Mouse (Mus musculus) intestine, embryonic 16.5 days (tissue): ENCODE data around the gene Sox5. TPM values are rescaled to one million over a fixed set of nuclear protein-coding genes. Genes with fewer than 3 reads are reported as not detected.

Experiments used
- ATAC-seq: fragments of 200-750 bp; cut with Nextera tagmentation; 2 replicates; pipeline ENCODE4 v1.8.0; 2017; ENCODE audit warnings: moderate TSS enrichment, moderate library complexity
- H3K27ac ChIP-seq: fragments of 300-500 bp; sonication (generic); 2 replicates; pipeline ENCODE4 v1.5.1; 2014; ENCODE audit warnings: mild to moderate bottlenecking, low read length
- H3K27me3 ChIP-seq: fragments of 300-500 bp; sonication (generic); replicated peaks from 2 replicates; pipeline ENCODE4 v1.6.1; 2014; ENCODE audit warnings: low read length, control low read depth, mixed read lengths; ENCODE audit not compliant: control insufficient read depth, insufficient read depth
- H3K36me3 ChIP-seq: fragments of 300-500 bp; sonication (generic); 2 replicates; pipeline ENCODE4 v1.6.1; 2014; ENCODE audit warnings: low read length, control low read depth; ENCODE audit not compliant: control insufficient read depth, insufficient read depth
- H3K4me1 ChIP-seq: fragments of 300-500 bp; sonication (generic); 2 replicates; pipeline ENCODE4 v1.6.1; 2014; ENCODE audit warnings: low read length, control low read depth, mixed read lengths; ENCODE audit not compliant: control insufficient read depth, insufficient read depth
- H3K4me2 ChIP-seq: fragments of 300-500 bp; sonication (generic); 2 replicates; pipeline ENCODE4 v1.6.1; 2014; ENCODE audit warnings: low read depth, low read length, control low read depth
- H3K4me3 ChIP-seq: fragments of 300-500 bp; sonication (generic); 2 replicates; pipeline ENCODE4 v1.5.1; 2014; ENCODE audit warnings: mild to moderate bottlenecking, low read length
- H3K9ac ChIP-seq: fragments of 300-500 bp; sonication (generic); 2 replicates; pipeline ENCODE4 v1.6.1; 2014; ENCODE audit warnings: low read depth, low read length
- H3K9me3 ChIP-seq: fragments of 300-500 bp; sonication (generic); 2 replicates; pipeline ENCODE4 v1.6.1; 2016; ENCODE audit warnings: low read length, control low read depth; ENCODE audit not compliant: control insufficient read depth
- WGBS: fragments of 180-500 bp; shearing (Covaris S2); extraction: QIAGEN DNeasy Blood & Tissue Kit; methylation state at CpG from one replicate; pipeline ENCODE4 v1.1.7; 2014; 5-methylcytosine and 5-hydroxymethylcytosine counted together
- polyA plus RNA-seq: library from polyadenylated mRNA; unstranded; fragments of >200 nt; fragmentation: Nextera tagmentation; extraction: Ambion mirVana; gene quantifications from 2 replicates; pipeline ENCODE4 v1.2.1, GENCODE M21; 2015

The Sox5 gene
- polyA plus RNA-seq, 1 experiment from 2014 or later = 14.3 TPM

DNA sequence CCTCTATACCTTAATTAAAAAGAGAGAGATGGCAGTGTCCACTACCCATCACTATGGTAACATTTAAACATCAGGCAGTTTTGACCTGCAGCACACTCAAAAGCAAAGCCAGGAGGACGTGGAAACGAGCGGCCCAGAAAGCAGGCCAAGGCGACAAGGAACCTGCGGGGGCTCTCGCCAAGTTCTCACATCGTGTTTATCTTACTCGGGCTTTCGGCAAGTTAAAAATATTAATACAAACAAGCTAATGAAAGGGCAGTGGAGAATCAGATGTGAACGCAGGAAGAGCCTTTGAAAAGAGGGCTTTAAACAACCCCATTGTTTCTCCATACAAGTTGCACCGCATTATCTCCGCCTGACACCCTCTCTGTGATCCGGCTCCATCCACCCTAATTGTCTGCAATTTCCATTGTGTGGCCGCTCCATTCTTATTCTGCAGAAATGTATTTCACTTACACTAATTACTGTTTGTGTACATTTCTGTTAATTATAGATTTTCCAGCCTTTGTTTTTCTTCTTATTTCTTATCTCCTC is 444.3 kb downstream of the Sox5 start:
- no peak overlapping the region for H3K4me3 ChIP-seq
- no peaks in the 10 kb centered on the region for H3K27me3 ChIP-seq
- no peak overlapping the region for H3K9ac ChIP-seq
- H3K27ac ChIP-seq = no peak overlapping the region
- no peaks in the 10 kb centered on the region for H3K36me3 ChIP-seq
- 44% methylated on average over 14 of the region's 14 CpGs for WGBS
- no peak overlapping the region for H3K4me2 ChIP-seq
- no peak for ATAC-seq
- H3K9me3 ChIP-seq = peaks cover 5% of the 10 kb centered on the region; the same call in 1 of the 2 replicates
- no peaks in the 10 kb centered on the region for H3K4me1 ChIP-seq

DNA sequence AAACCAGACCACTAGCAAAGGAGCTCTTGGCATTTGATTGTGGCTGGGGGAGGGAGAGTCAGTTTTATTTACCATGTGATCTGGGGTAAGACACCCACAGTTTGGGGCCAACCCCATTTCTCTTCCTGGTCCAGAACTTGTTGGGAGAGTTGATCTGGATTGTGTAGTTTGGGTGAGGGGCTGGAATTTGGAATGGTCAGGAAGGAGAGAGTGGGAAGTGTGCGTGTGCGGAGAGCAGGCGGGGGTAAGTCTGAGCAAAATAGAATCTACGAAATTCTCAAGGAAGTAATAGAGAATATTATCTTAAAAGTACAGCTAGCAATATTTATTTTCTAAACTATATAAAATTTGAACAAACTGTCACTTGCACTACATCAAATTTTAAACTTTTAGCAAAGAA is 445.0 kb downstream of the Sox5 start:
- WGBS = 93% methylated on average over 4 of the region's 4 CpGs
- Histone ChIP-seq H3K4me1 (no peaks in the 10 kb centered on the region), H3K9me3 (peaks cover 5% of the 10 kb centered on the region; the same call in 1 of the 2 replicates), H3K27me3 (no peaks in the 10 kb centered on the region), H3K4me3 (no peak overlapping the region), H3K27ac (no peak overlapping the region), H3K9ac (no peak overlapping the region), H3K36me3 (no peaks in the 10 kb centered on the region), H3K4me2 (no peak overlapping the region)
- ATAC-seq = no peak

DNA sequence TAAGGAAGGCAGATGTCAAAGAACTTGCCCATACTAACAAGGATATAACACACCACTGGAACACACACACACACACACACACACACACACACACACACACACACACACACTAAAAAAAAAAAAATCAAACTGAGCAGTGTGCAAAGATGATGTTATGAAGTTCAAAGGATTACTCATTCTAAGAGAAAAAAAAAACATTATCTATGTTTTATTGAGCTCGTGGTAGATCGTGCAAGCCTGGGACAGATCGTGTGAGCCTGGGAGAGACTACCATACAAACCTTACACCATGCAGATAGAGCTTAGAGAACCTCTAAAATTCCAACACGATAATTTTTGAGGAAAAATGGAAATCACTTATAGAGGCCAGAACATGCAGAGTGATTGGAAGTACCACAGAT is 448.6 kb downstream of the Sox5 start:
- H3K4me1 ChIP-seq = no peaks in the 10 kb centered on the region
- no peak overlapping the region for H3K9ac ChIP-seq
- H3K4me2 ChIP-seq = no peak overlapping the region
- H3K4me3 ChIP-seq = no peak overlapping the region
- H3K36me3 ChIP-seq = no peaks in the 10 kb centered on the region
- ATAC-seq = no peak
- 69% methylated on average over 4 of the region's 4 CpGs for WGBS
- no peaks in the 10 kb centered on the region for H3K9me3 ChIP-seq
- H3K27ac ChIP-seq = no peak overlapping the region
- no peaks in the 10 kb centered on the region for H3K27me3 ChIP-seq

DNA sequence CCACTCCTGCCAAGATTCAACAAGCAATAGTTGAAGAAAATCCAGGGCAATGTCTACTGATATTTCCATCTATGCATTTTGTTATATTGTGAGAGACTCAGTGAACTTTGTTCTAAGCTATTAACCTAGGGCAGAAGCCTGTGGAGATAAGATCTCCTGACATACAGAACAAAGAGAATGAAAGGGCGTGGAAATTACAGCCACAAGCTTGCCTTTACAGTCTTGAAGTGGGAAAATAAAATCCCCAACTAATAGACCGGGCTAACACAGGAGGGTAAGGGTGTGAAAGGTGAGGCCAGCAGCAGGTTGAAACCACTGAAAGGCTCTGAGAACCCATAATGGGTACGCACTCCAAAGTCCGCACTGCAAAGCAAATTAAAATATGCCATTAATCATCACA is 449.8 kb downstream of the Sox5 start:
- WGBS = 59% methylated on average over 4 of the region's 4 CpGs
- no peak overlapping the region for H3K27ac ChIP-seq
- H3K4me3 ChIP-seq = no peak overlapping the region
- H3K9ac ChIP-seq = no peak overlapping the region
- H3K4me2 ChIP-seq = no peak overlapping the region
- H3K9me3 ChIP-seq = no peaks in the 10 kb centered on the region
- H3K27me3 ChIP-seq = no peaks in the 10 kb centered on the region
- no peaks in the 10 kb centered on the region for H3K36me3 ChIP-seq
- no peaks in the 10 kb centered on the region for H3K4me1 ChIP-seq
- peak; percentile 97 for ATAC-seq

DNA sequence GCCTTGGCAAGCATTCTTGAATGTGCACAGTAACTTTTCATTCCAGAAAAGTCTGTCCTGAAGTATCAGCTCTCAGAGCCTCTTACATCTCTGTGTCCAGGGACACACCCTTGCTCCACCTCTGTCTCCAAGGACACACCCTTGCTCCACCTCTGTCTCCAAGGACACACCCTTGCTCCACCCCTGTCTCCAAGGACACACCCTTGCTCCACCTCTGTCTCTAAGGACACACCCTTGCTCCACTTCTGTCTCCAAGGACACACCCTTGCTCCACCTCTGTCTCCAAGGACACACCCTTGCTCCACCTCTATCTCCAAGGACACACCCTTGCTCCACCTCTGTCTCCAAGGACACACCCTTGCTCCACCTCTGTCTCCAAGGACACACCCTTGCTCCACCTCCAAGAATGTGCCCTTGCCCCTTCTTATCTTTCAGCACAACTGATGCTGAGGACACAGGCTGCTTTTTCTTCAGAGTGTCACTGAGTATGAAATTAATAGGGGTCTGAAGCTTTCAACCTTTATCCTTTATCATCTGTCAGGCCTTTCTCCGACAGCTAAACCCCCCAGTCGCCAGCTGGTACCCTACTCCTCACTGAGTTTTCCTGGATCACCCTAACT is 452.4 kb downstream of the Sox5 start:
- Histone ChIP-seq H3K4me3 (no peak overlapping the region), H3K27me3 (no peaks in the 10 kb centered on the region), H3K27ac (no peak overlapping the region), H3K9ac (no peak overlapping the region), H3K36me3 (no peaks in the 10 kb centered on the region), H3K4me1 (no peaks in the 10 kb centered on the region), H3K4me2 (no peak overlapping the region), H3K9me3 (no peaks in the 10 kb centered on the region)
- WGBS = 83% methylated on average over 2 of the region's 2 CpGs
- no peak for ATAC-seq

DNA sequence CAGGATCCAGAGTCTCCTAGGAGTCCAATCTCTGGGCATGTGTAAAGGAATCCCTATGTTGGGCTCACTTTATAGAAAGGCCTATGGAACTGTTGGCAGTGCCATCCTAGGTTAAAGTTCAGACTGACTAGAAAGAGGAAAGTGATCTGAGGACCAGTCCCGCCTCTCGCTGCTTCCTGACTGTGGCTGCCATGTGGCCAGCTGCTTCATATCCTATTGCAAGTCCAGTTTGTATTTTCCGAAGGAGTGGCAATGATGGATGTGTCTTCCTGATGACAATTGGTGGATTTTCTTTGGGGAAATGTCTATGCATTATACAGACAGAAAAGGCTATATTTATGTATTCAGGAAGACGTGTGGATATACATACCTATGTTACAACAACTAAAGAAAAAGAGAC is 453.0 kb downstream of the Sox5 start:
- no peak for ATAC-seq
- WGBS = 68% methylated on average over 4 of the region's 4 CpGs

DNA sequence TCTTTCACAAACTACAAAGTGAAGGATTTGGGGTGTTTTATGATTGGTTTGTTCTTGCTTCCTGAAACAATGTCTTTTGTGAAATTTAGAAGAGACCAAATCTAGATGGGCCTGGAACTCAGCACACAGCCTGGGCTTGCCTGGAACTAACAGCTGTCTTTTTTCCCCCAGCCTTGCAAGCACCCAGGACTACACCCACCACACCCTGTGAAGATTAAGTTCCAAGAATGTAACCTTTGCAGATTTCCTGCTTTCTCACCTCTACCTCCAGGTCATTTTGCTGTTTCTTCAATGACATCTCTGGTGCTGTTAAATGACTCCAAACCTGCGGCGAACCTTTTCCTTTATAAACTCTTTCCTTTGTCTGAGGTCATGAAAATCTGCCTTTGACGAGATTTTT is 455.0 kb downstream of the Sox5 start:
- Histone ChIP-seq H3K36me3 (no peaks in the 10 kb centered on the region), H3K9ac (no peak overlapping the region), H3K9me3 (no peaks in the 10 kb centered on the region), H3K4me2 (no peak overlapping the region), H3K27ac (no peak overlapping the region), H3K4me3 (no peak overlapping the region), H3K27me3 (no peaks in the 10 kb centered on the region), H3K4me1 (no peaks in the 10 kb centered on the region)
- ATAC-seq = no peak
- WGBS = 80% methylated on average over 3 of the region's 3 CpGs

More for the DNA sequence above, 453.0 kb downstream of the Sox5 start:
- Histone ChIP-seq H3K9me3 (no peaks in the 10 kb centered on the region), H3K4me2 (no peak overlapping the region), H3K27ac (no peak overlapping the region), H3K9ac (no peak overlapping the region), H3K4me1 (no peaks in the 10 kb centered on the region), H3K27me3 (no peaks in the 10 kb centered on the region), H3K36me3 (no peaks in the 10 kb centered on the region), H3K4me3 (no peak overlapping the region)

DNA sequence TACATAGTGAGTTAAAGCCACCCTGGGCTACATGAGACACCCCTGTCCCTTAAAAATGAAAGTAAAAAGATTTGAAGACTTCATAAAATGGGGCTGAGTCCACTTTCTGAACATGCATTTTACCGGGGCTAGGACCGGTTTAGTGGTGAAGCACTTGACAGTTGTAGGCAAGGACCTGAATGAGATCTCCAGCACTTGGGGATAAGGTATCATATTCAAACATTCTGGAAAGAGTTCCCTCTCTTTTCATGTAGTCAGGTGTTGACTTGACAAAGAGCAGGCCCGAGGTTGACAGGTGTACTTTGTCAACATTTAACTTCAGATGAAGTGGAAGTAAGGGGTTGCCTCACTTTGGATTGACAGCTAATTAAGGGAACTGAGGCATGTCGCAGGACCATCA is 458.4 kb downstream of the Sox5 start:
- ATAC-seq = no peak
- H3K9me3 ChIP-seq = no peaks in the 10 kb centered on the region
- H3K4me2 ChIP-seq = no peak overlapping the region
- 80% methylated on average over 4 of the region's 4 CpGs for WGBS
- no peaks in the 10 kb centered on the region for H3K36me3 ChIP-seq
- H3K4me3 ChIP-seq = no peak overlapping the region
- no peaks in the 10 kb centered on the region for H3K27me3 ChIP-seq
- no peak overlapping the region for H3K27ac ChIP-seq
- no peaks in the 10 kb centered on the region for H3K4me1 ChIP-seq
- H3K9ac ChIP-seq = no peak overlapping the region

DNA sequence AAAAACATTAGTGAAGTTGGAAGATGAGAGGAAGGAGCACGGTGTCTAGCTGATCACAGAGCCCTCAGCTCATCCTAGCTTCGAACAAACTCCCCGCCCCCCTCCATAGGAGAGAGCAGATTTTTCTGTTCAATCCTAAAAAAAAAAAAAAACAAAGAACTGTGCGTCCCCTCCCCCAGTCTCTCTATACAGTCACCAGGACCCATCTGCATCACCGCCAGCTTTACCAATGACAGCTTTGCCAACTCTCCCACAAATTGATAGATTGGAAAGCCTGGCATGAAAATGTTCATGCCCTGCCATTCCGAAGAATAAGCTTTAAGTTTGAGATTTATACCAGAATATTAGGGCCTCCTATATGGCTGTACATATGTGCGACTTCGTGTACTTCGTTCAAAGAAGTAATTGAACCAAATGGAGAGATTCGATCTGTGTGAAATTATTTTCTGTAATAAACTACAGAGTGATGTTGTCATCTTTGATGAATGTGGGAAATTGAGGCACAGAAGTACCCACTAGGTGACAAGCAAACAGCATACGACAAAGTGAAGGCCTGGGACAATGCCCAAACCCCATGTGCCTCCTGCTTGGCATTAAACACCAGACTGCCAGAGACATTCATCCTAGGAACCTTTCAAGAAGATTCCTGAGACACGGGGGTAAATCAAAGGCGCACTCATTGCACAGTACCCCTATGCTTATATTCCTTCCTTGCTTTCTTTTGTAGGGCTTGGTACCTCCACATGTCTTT is 459.3 kb downstream of the Sox5 start:
- Histone ChIP-seq H3K4me2 (no peak overlapping the region), H3K27ac (no peak overlapping the region), H3K9ac (no peak overlapping the region), H3K36me3 (no peaks in the 10 kb centered on the region), H3K4me3 (no peak overlapping the region), H3K9me3 (no peaks in the 10 kb centered on the region), H3K27me3 (no peaks in the 10 kb centered on the region), H3K4me1 (no peaks in the 10 kb centered on the region)
- no peak for ATAC-seq
- WGBS = 94% methylated on average over 13 of the region's 13 CpGs
